Mouse (Mus musculus) lung, embryonic 14.5 days (tissue): Measurements from ENCODE around the gene Gm867. TPM values are rescaled to one million over a fixed set of nuclear protein-coding genes. Genes with fewer than 3 reads are reported as not detected.

Experiments
- ATAC-seq: fragments of 200-750 bp; cut with Nextera tagmentation; 2 replicates; pipeline ENCODE4 v1.8.0; 2017; ENCODE audit warnings: mild to moderate bottlenecking, moderate TSS enrichment, moderate library complexity; ENCODE audit not compliant: insufficient read depth
- DNase-seq: peaks from one replicate; pipeline ENCODE4 v3.0.0-alpha.2; 2015
- H3K27ac ChIP-seq: fragments of 300-500 bp; sonication (generic); 2 replicates; pipeline ENCODE4 v1.5.1; 2014; ENCODE audit warnings: low read depth, mild to moderate bottlenecking, moderate library complexity
- H3K27me3 ChIP-seq: fragments of 300-500 bp; sonication (generic); 2 replicates; pipeline ENCODE4 v1.6.1; 2014; ENCODE audit warnings: low read length, control low read depth; ENCODE audit not compliant: insufficient read depth
- H3K36me3 ChIP-seq: fragments of 300-500 bp; sonication (generic); 2 replicates; pipeline ENCODE4 v1.6.1; 2014; ENCODE audit warnings: control low read depth; ENCODE audit not compliant: insufficient read depth
- H3K4me1 ChIP-seq: fragments of 300-500 bp; sonication (generic); 2 replicates; pipeline ENCODE4 v1.6.1; 2014; ENCODE audit warnings: antibody characterized with exemption, control low read depth; ENCODE audit not compliant: insufficient read depth
- H3K4me2 ChIP-seq: fragments of 300-500 bp; sonication (generic); 2 replicates; pipeline ENCODE4 v1.6.1; 2014; ENCODE audit warnings: mild to moderate bottlenecking
- H3K4me3 ChIP-seq: fragments of 300-500 bp; sonication (generic); 2 replicates; pipeline ENCODE4 v1.5.1; 2014; ENCODE audit warnings: low read depth, low read length
- H3K9ac ChIP-seq: fragments of 300-500 bp; sonication (generic); 2 replicates; pipeline ENCODE4 v1.6.1; 2014
- H3K9me3 ChIP-seq: fragments of 300-500 bp; sonication (generic); 2 replicates; pipeline ENCODE4 v1.6.1; 2016; ENCODE audit warnings: low read depth, low read length, control low read depth
- CTCF ChIP-seq: IDR thresholded peaks from 2 replicates; pipeline ENCODE4 v1.5.1; 2016; ENCODE audit warnings: antibody characterized with exemption, low read depth
- WGBS: fragments of 180-500 bp; shearing (Covaris S2); extraction: QIAGEN DNeasy Blood & Tissue Kit; methylation state at CpG from one replicate; pipeline ENCODE4 v1.1.7; 2014; 5-methylcytosine and 5-hydroxymethylcytosine counted together
- polyA plus RNA-seq: library from polyadenylated mRNA; unstranded; fragments of >200 nt; fragmentation: Nextera tagmentation; extraction: Ambion mirVana; gene quantifications from 2 replicates; pipeline ENCODE4 v1.2.1, GENCODE M21; 2014

The Gm867 gene
- polyA plus RNA-seq, 1 experiment from 2014 or later: 0.30 TPM

GRCm38 (mm10) chr10:75936909-75937667 lies 3.4 kb downstream of the Gm867 start:
- 40% methylated on average over 18 of the region's 18 CpGs for WGBS
- DNase-seq (no peak), ATAC-seq (no peak)
- H3K27me3 ChIP-seq: peaks cover 18% of the 10 kb centered on the region
- no peak overlapping the region for H3K9ac ChIP-seq
- TF ChIP-seq CTCF: no peak
- no peaks in the 10 kb centered on the region for H3K36me3 ChIP-seq
- no peaks in the 10 kb centered on the region for H3K9me3 ChIP-seq
- H3K4me1 ChIP-seq: peaks cover 7% of the 10 kb centered on the region; the same call in 1 of the 2 replicates
- H3K4me3 ChIP-seq: no peak overlapping the region; the same call in 1 of the 2 replicates
- H3K27ac ChIP-seq: peak overlapping the region; percentile 10; the same call in 1 of the 2 replicates
- H3K4me2 ChIP-seq: peak overlapping the region; percentile 76

DNA sequence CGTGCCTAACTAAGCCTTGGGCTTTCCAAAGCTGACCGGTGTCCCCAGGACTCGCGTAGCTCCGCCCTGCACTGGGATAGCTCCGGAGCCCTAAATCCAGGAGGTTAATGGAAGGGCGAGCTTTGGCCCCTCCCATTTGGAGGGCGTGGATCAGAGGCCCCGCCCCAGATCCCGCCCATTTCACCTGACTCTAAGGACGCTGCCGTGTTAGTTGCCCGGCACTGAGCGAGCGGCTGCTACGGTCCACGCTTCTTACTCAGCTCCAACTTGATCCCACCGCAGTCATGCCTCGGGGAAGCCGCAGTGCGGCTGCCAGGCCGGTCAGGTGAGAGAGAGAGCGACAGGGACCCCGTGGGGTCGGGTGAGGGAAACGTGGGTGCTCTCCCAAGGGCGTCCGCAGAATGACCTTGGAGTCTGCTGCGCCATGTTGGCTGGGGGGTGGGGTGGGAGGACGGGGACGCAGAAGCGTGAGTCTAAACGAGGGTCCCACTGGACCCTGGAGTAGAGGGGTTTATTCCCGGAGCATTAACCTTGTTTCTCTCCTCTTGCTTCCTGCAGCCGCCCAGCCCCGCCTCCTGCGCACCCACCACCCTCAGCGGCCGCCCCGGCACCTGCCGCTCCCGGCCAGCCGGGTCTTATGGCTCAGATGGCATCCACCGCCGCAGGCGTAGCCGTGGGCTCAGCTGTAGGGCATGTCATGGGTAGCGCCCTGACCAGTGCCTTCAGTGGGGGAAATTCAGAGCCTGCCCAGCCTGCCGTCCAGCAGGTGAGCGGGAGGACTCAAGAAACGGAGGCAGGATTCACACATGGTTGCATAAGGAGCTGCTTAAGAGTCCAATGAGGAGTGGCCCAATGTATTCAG lies 4.6 kb downstream of the Gm867 start, which contains the start of gene Mmp11:
Gene Mmp11 (minus strand): TSS at position 817 of the 862 bp plus-strand sequence.
- H3K4me1 ChIP-seq: peaks cover 12% of the 10 kb centered on the region
- peak within 1 kb of the TSS; percentile 55 for H3K4me3 ChIP-seq
- ATAC-seq (peak; percentile 44), DNase-seq (peak; percentile 82)
- peak within 1 kb of the TSS; percentile 10; the same call in 1 of the 2 replicates for H3K27ac ChIP-seq
- H3K9ac ChIP-seq: peak within 1 kb of the TSS; percentile 54
- H3K27me3 ChIP-seq: peaks cover 21% of the 10 kb centered on the region
- no peaks in the 10 kb centered on the region for H3K9me3 ChIP-seq
- 2% methylated on average over 51 of the region's 51 CpGs for WGBS
- peak within 1 kb of the TSS; percentile 76 for H3K4me2 ChIP-seq
- TF ChIP-seq CTCF: no peak; the same call in 1 of the 2 replicates
- no peaks in the 10 kb centered on the region for H3K36me3 ChIP-seq

DNA sequence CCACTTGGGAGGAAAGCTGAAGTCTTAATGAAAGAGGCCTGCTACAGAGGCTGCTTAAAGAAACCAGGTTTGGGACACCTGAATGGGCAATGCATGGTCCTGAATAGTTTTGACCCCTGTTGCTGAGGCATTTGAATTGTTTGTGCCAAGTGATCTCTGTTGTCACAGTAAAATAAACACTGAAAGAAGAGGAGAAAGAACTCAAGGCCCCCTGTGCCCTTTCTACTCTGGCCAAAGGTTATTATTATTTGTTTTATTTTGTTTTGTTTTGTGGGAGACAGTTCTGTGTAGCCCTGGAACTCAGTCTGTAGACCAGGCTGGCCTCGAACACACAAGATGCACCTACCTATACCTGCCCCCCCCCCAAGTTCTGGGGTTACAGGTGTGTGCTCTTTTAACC lies 5.5 kb downstream of the Gm867 start:
- H3K9ac ChIP-seq: no peak overlapping the region
- ATAC-seq (no peak), DNase-seq (no peak)
- H3K9me3 ChIP-seq: no peaks in the 10 kb centered on the region
- H3K36me3 ChIP-seq: no peaks in the 10 kb centered on the region
- peaks cover 21% of the 10 kb centered on the region for H3K27me3 ChIP-seq
- no peak for TF ChIP-seq CTCF
- WGBS: 44% methylated on average over 1 of the region's 1 CpGs
- H3K4me2 ChIP-seq: peak overlapping the region; percentile 76
- H3K4me3 ChIP-seq: peak overlapping the region; percentile 55; the same call in 1 of the 2 replicates
- peaks cover 19% of the 10 kb centered on the region for H3K4me1 ChIP-seq
- H3K27ac ChIP-seq: no peak overlapping the region

DNA sequence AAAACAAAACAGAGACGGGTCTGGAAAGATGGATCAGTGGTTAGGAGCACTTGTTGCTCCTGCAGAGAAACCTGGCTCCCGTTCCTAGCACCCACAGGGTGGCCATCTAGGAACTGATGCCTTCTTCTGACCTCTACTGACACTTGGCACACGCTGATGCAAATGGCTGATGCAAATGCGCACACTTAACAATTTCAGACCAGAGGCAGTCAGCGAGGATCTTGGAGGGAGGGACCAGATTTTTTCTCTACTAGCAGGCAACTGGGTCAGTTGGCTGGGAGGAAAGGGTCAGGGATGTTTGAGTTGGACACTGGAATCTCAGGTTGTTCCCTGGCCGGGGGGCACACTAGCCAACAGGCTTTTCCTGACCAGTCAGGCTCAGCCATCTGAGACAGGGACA lies 7.6 kb downstream of the Gm867 start, which contains the start of gene Chchd10:
Gene Chchd10 (plus strand): TSS at position 240 of the 400 bp plus-strand sequence.
- no peaks in the 10 kb centered on the region for H3K9me3 ChIP-seq
- H3K4me3 ChIP-seq: peak within 1 kb of the TSS; percentile 64
- peak within 1 kb of the TSS; percentile 79 for H3K9ac ChIP-seq
- no peak for TF ChIP-seq CTCF
- peaks cover 21% of the 10 kb centered on the region for H3K27me3 ChIP-seq
- WGBS: 28% methylated on average over 6 of the region's 6 CpGs
- H3K36me3 ChIP-seq: peaks cover 1% of the 10 kb centered on the region; the same call in 1 of the 2 replicates
- ATAC-seq (no peak), DNase-seq (no peak)
- H3K4me1 ChIP-seq: peaks cover 19% of the 10 kb centered on the region
- H3K27ac ChIP-seq: peak within 1 kb of the TSS; percentile 80
- H3K4me2 ChIP-seq: peak within 1 kb of the TSS; percentile 95

DNA sequence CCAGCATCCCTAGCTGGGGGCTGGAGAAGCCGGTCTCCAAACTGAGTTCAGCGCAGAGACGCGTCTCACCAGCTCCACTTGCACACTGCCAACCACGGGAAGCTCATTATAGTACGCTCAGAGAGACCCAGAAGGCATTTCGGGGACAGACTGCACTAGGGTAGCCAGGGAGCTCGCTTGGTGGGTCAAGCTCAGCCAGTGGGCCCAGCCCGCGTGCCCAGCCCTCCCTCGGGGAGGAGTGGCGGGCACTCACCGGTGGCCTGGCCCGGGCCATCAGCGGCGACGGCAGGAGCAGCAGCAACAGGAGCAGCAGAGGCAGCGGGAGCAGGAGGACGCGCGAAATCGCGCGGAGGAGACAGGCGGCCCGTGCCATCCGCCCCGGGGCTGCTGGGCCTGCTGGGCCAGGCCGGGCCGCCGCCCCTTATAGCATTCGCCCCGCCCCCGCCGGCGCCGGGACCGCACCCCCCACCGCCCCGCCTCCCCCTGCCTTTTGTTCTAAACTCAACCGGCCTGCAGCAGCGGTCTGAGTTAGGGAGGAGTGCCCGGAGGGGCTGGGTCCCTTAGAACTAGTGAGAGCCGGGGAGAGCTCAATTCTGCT lies 8.3 kb downstream of the Gm867 start:
- Histone ChIP-seq H3K27ac (peak overlapping the region; percentile 80), H3K36me3 (peaks cover 8% of the 10 kb centered on the region; the same call in 1 of the 2 replicates), H3K9me3 (no peaks in the 10 kb centered on the region), H3K4me2 (peak overlapping the region; percentile 95), H3K9ac (peak overlapping the region; percentile 79), H3K4me1 (peaks cover 19% of the 10 kb centered on the region), H3K4me3 (peak overlapping the region; percentile 64), H3K27me3 (peaks cover 21% of the 10 kb centered on the region)
- DNase-seq (peak; percentile 77), ATAC-seq (peak; percentile 65)
- TF ChIP-seq CTCF: no peak
- WGBS: 2% methylated on average over 40 of the region's 44 CpGs

DNA sequence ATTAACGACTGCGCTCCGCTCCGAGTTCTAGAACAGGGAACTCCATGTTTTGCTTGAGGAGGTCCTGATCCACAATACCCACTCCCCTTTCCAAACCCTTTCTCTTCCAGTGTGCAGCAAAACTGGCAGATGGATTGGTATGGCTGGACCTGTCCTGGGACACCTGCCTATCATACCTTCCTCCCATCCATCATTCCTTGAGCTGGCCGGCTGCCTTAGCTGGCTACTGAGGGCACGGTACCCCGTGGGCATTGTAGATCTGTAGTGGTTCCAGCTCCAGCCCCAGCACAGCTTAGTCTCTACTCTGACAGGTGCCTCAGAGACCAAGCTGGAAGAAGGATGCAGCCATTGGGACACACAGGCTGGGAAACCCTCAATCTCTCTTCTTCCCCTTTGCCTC lies 9.2 kb downstream of the Gm867 start:
- peak overlapping the region; percentile 64 for H3K4me3 ChIP-seq
- H3K27ac ChIP-seq: no peak overlapping the region
- no peak for ATAC-seq
- no peak for DNase-seq
- H3K9ac ChIP-seq: peak overlapping the region; percentile 79
- H3K36me3 ChIP-seq: peaks cover 17% of the 10 kb centered on the region
- peaks cover 15% of the 10 kb centered on the region for H3K27me3 ChIP-seq
- 14% methylated on average over 7 of the region's 7 CpGs for WGBS
- peaks cover 19% of the 10 kb centered on the region for H3K4me1 ChIP-seq
- TF ChIP-seq CTCF: no peak
- H3K4me2 ChIP-seq: peak overlapping the region; percentile 95
- H3K9me3 ChIP-seq: no peaks in the 10 kb centered on the region
